Comparison of ENCODE assay signal across 8 mouse cellular contexts in genomic region chr10:19934384-19935294, GRCm38 (mm10). TPM values are rescaled to one million over a fixed set of nuclear protein-coding genes. Genes with fewer than 3 reads are reported as not detected.
DNase-seq lines count a peak whose midpoint lies in the region; ATAC-seq and TF ChIP-seq lines count a peak whose summit lies in the region.

Map3k5 (plus strand) TSS chr10:19934472.

- peak; percentile 60 for ATAC-seq in embryonic facial prominence, embryonic 13.5 days (ENCODE audit: insufficient number of reproducible peaks, insufficient read depth, low FRiP score, low TSS enrichment, low read depth)
- peak; percentile 36 for ATAC-seq in heart, postnatal 0 days (ENCODE audit: insufficient read depth, low read depth)
- ATAC-seq in lung, embryonic 14.5 days (ENCODE audit: insufficient read depth): peak; percentile 54

- H3K36me3 ChIP-seq in CH12.LX (replicated peaks in 1 of 2; ENCODE audit: control insufficient read depth in 1 of 2, insufficient read depth in 1 of 2, low read length in 1 of 2): no peaks in the 10 kb centered on the region
- no peaks in the 10 kb centered on the region for H3K36me3 ChIP-seq in embryonic facial prominence, embryonic 13.5 days
- no peaks in the 10 kb centered on the region for H3K36me3 ChIP-seq in heart, postnatal 0 days (replicated peaks; ENCODE audit: control insufficient read depth, insufficient read depth, low read length)
- H3K36me3 ChIP-seq in lung, embryonic 14.5 days (ENCODE audit: insufficient read depth): no peaks in the 10 kb centered on the region

- peak within 1 kb of the TSS; percentile 47 for H3K4me2 ChIP-seq in CH12.LX (ENCODE audit: insufficient read depth, low read depth, poor library complexity, severe bottlenecking)
- H3K4me2 ChIP-seq in embryonic facial prominence, embryonic 13.5 days: peak within 1 kb of the TSS; percentile 96
- peak within 1 kb of the TSS; percentile 98 for H3K4me2 ChIP-seq in heart, postnatal 0 days (ENCODE audit: low read depth, low read length)
- peak within 1 kb of the TSS; percentile 98 for H3K4me2 ChIP-seq in lung, embryonic 14.5 days

- under 1% methylated on average over 86 of the region's 95 CpGs for WGBS in embryonic facial prominence, embryonic 13.5 days
- WGBS in heart, postnatal 0 days: under 1% methylated on average over 86 of the region's 95 CpGs
- under 1% methylated on average over 83 of the region's 95 CpGs for WGBS in lung, embryonic 14.5 days
- under 1% methylated on average over 94 of the region's 95 CpGs for whole genome bisulfite sequencing in olfactory bulb, adult 2 months

- peak within 1 kb of the TSS; percentile 81 to 88 (median 85) for H3K4me3 ChIP-seq in CH12.LX (replicated peaks in 1 of 3; ENCODE audit: low read depth in 2 of 3, low read length in 2 of 3, poor library complexity in 1 of 3)
- peak within 1 kb of the TSS; percentile 74 for H3K4me3 ChIP-seq in embryonic facial prominence, embryonic 13.5 days
- H3K4me3 ChIP-seq in heart, postnatal 0 days (ENCODE audit: low read depth, low read length): peak within 1 kb of the TSS; percentile 73
- peak within 1 kb of the TSS; percentile 71 for H3K4me3 ChIP-seq in lung, embryonic 14.5 days (ENCODE audit: low read depth, low read length)
- H3K4me3 ChIP-seq in olfactory bulb, adult 2 months (ENCODE audit: insufficient read depth, low read depth, low read length): peak within 1 kb of the TSS; percentile 93

- TF ChIP-seq EP300 in CH12.LX (IDR thresholded peaks at IDR 0.05; ENCODE audit: low read length): no peak
- no peak for TF ChIP-seq EP300 in heart, postnatal 0 days (IDR thresholded peaks at IDR 0.05; ENCODE audit: low read depth)

- H3K4me1 ChIP-seq in CH12.LX (ENCODE audit: control insufficient read depth in 1 of 2, insufficient read depth in 2 of 2): peaks cover 0 to 29% of the 10 kb centered on the region in 2 experiments; a peak in 2 of 4 replicates
- peaks cover 23% of the 10 kb centered on the region for H3K4me1 ChIP-seq in embryonic facial prominence, embryonic 13.5 days
- H3K4me1 ChIP-seq in heart, postnatal 0 days (ENCODE audit: control insufficient read depth, insufficient read depth): peaks cover 28% of the 10 kb centered on the region
- H3K4me1 ChIP-seq in lung, embryonic 14.5 days (ENCODE audit: insufficient read depth): no peaks in the 10 kb centered on the region
- peaks cover 14% of the 10 kb centered on the region for H3K4me1 ChIP-seq in olfactory bulb, adult 2 months (ENCODE audit: control insufficient read depth, insufficient read depth, low read length)

- in situ Hi-C loops in CH12.LX (cut with MboI; ENCODE audit: low pct_ligation_motif_present, low pct_unique_long_range_greater_than_20kb, low sequenced_read_pairs): loop anchor here (5.0 to 10.0 kb wide), 2 partner anchors 60 to 138 kb away; no protein-coding TSS in a partner anchor

- peaks cover 40% of the 10 kb centered on the region for H3K79me2 ChIP-seq in CH12.LX (replicated peaks; ENCODE audit: control insufficient read depth, extremely low read depth, insufficient read depth, poor library complexity, severe bottlenecking)

- no peak for TF ChIP-seq POLR2A in CH12.LX (IDR thresholded peaks at IDR 0.05; ENCODE audit: low read depth, low read length)
- no peak for TF ChIP-seq POLR2A in olfactory bulb, adult 2 months (IDR thresholded peaks at IDR 0.05; ENCODE audit: insufficient read depth, low read depth, low read length)

- no peaks in the 10 kb centered on the region for H3K27me3 ChIP-seq in CH12.LX (replicated peaks)
- peaks cover 5% of the 10 kb centered on the region for H3K27me3 ChIP-seq in embryonic facial prominence, embryonic 13.5 days
- H3K27me3 ChIP-seq in heart, postnatal 0 days (ENCODE audit: control insufficient read depth, insufficient read depth, low read length): no peaks in the 10 kb centered on the region
- no peaks in the 10 kb centered on the region for H3K27me3 ChIP-seq in lung, embryonic 14.5 days (ENCODE audit: insufficient read depth, low read length)

- TF ChIP-seq RAD21 in CH12.LX (IDR thresholded peaks at IDR 0.05; ENCODE audit: low read depth, low read length): no peak

- dilution Hi-C loops in CH12.LX (cut with MboI; ENCODE audit: extremely low pct_ligation_motif_present, extremely low pct_unique_long_range_greater_than_20kb, low sequenced_read_pairs): no loop called here

- peak within 1 kb of the TSS; percentile 90 for H3K9ac ChIP-seq in CH12.LX (ENCODE audit: insufficient read depth, low read depth)
- H3K9ac ChIP-seq in embryonic facial prominence, embryonic 13.5 days: peak within 1 kb of the TSS; percentile 78
- H3K9ac ChIP-seq in heart, postnatal 0 days (replicated peaks; ENCODE audit: low read depth, low read length): peak within 1 kb of the TSS; percentile 70
- peak within 1 kb of the TSS; percentile 64 for H3K9ac ChIP-seq in lung, embryonic 14.5 days

- TF ChIP-seq CTCF in CH12.LX (conservative IDR thresholded peaks at IDR 0.05 in 1 of 2, IDR thresholded peaks at IDR 0.05 in 1 of 2; ENCODE audit: low read depth in 2 of 2, low read length in 2 of 2): 0 out of 4 replicates have a peak, but pooled peaks of 1 of the 2 experiments have one; percentile 1
- peak; percentile 14; the same call in 1 of the 2 replicates for TF ChIP-seq CTCF in heart, postnatal 0 days (IDR thresholded peaks at IDR 0.05; ENCODE audit: low read depth)
- peak; percentile 16; the same call in 1 of the 2 replicates for TF ChIP-seq CTCF in lung, embryonic 14.5 days (IDR thresholded peaks at IDR 0.05; ENCODE audit: low read depth)
- TF ChIP-seq CTCF in olfactory bulb, adult 2 months (IDR thresholded peaks at IDR 0.05; ENCODE audit: insufficient read depth, low read depth, low read length): no peak

- peak within 1 kb of the TSS; percentile 82 for H3K27ac ChIP-seq in CH12.LX (ENCODE audit: insufficient read depth, low read depth)
- peak within 1 kb of the TSS; percentile 77 for H3K27ac ChIP-seq in embryonic facial prominence, embryonic 13.5 days
- peak within 1 kb of the TSS; percentile 94 for H3K27ac ChIP-seq in heart, postnatal 0 days (ENCODE audit: low read depth)
- H3K27ac ChIP-seq in lung, embryonic 14.5 days (ENCODE audit: low read depth): peak within 1 kb of the TSS; percentile 76
- no peak within 1 kb of the TSS for H3K27ac ChIP-seq in olfactory bulb, adult 2 months (ENCODE audit: insufficient read depth, low read depth, low read length)

- DNase-seq in CH12.LX (ENCODE audit: extremely low read depth): no peak
- DNase-seq in adrenal gland, postnatal 10 days: peak; percentile 68
- DNase-seq in heart, postnatal 0 days (ENCODE audit: low spot score): no peak
- peak; percentile 64 to 78 for DNase-seq in kidney, postnatal 4 days
- DNase-seq in lung, embryonic 14.5 days: peak; percentile 58
- no peak for DNase-seq in urinary bladder, adult 18-20 months (ENCODE audit: low spot score in 2 of 2)

- H3K9me3 ChIP-seq in CH12.LX (replicated peaks; ENCODE audit: low read length): no peaks in the 10 kb centered on the region
- H3K9me3 ChIP-seq in embryonic facial prominence, embryonic 13.5 days: no peaks in the 10 kb centered on the region
- no peaks in the 10 kb centered on the region for H3K9me3 ChIP-seq in heart, postnatal 0 days (replicated peaks; ENCODE audit: control insufficient read depth, low read length)
- H3K9me3 ChIP-seq in lung, embryonic 14.5 days (ENCODE audit: low read depth, low read length): no peaks in the 10 kb centered on the region

TF ChIP-seq in CH12.LX, 34 proteins besides CTCF, POLR2A, EP300 and RAD21:
- TF ChIP-seq MAFK (IDR thresholded peaks at IDR 0.05; ENCODE audit: insufficient replicate concordance, low read length) (no peak), ELF1 (IDR thresholded peaks at IDR 0.05; ENCODE audit: low read depth, low read length) (0 out of 2 replicates have a peak, but pooled peaks have one; percentile 37), MEF2A (IDR thresholded peaks at IDR 0.05; ENCODE audit: borderline replicate concordance, low read depth, low read length) (no peak; the same call in 1 of the 2 replicates), UBTF (IDR thresholded peaks at IDR 0.05; ENCODE audit: low read depth, low read length) (peak; percentile 77; the same call in 1 of the 2 replicates), TBP (conservative IDR thresholded peaks at IDR 0.05; ENCODE audit: low read depth, low read length) (no peak), NELFE (IDR thresholded peaks at IDR 0.05; ENCODE audit: low read depth, low read length) (no peak), MXI1 (IDR thresholded peaks at IDR 0.05; ENCODE audit: low read depth, low read length) (peak; percentile 40)

RNA-seq across cellular contexts. Expression of gene Map3k5, which starts in this region (rescaled TPM):
- total RNA-seq in CH12.LX (2012; rRNA removed) (27.6 and 28.8 TPM in 2 replicates), CH12.LX (2014; rRNA removed) (15.8 and 16.3 TPM in 2 replicates)
- polyA plus RNA-seq in CH12.LX (2012; ENCODE audit: insufficient read length, low read depth): 27.3 and 31.0 TPM in 2 replicates
- total RNA-seq in adrenal gland, postnatal 10 days (2021): 10 to 100 TPM; 16.4 to 28.3 TPM
- polyA plus RNA-seq in embryonic facial prominence, embryonic 13.5 days (2015; fragmentation: Nextera tagmentation; extraction: Ambion mirVana): 2.0 and 2.2 TPM in 2 replicates
- 10.7 and 10.8 TPM in 2 replicates for total RNA-seq in heart, postnatal 0 days (2014; rRNA removed; ENCODE audit: low replicate concordance)
- polyA plus RNA-seq in heart, postnatal 0 days (2015; fragmentation: Nextera tagmentation; extraction: Ambion mirVana): 2.2 and 2.5 TPM in 2 replicates
- polyA plus RNA-seq in lung, embryonic 14.5 days (2014; fragmentation: Nextera tagmentation; extraction: Ambion mirVana): 2.2 and 2.5 TPM in 2 replicates
- polyA plus RNA-seq in olfactory bulb, adult 2 months (2012; ENCODE audit: insufficient read depth, insufficient read length, low replicate concordance, missing spikeins): not detected in 2 replicates

Comparison
In these comparisons a context has a peak if more than half of its experiments do, and no peak if none do; other contexts are left out.
1. DNase-seq: peak in adrenal gland, postnatal 10 days (single experiment), kidney, postnatal 4 days (2 of 2) and lung, embryonic 14.5 days (single experiment); none in CH12.LX (single experiment), heart, postnatal 0 days (single experiment) and urinary bladder, adult 18-20 months (0 of 2).
2. H3K4me2 ChIP-seq: peak in every context shown above with its lines; median percentile 98 in heart, postnatal 0 days; 98 in lung, embryonic 14.5 days; 96 in embryonic facial prominence, embryonic 13.5 days; 47 in CH12.LX.
3. Peak in every context shown above with its lines, with median percentiles within 50 percentile points of each other: H3K4me3 ChIP-seq, H3K9ac ChIP-seq and ATAC-seq.